Mouse (Mus musculus): ENCODE data around the gene Dnajb13.
"Not testable (repeated sequence)": the region's sequence is repeated elsewhere in the genome, so short reads cannot be mapped to it uniquely, and the experiment has no call there.

Gene Dnajb13

GRCm38 (mm10) chr7:100488474-100489048 lies 26.2 kb downstream of the Dnajb13 start:
- DNase-seq (ENCODE audit: low read depth) = no peak

- DNase-seq (ENCODE audit: low read depth) = no peak
Observed at GRCm38 (mm10) chr7:100487301-100487700, 27.5 kb downstream of the Dnajb13 start.

- no peak for DNase-seq (ENCODE audit: low read depth)
Observed at GRCm38 (mm10) chr7:100484493-100484892, 30.3 kb downstream of the Dnajb13 start.

GRCm38 (mm10) chr7:100482046-100482445 lies 32.7 kb downstream of the Dnajb13 start:
- not testable (repeated sequence) for DNase-seq (ENCODE audit: low read depth)

- no peak for DNase-seq (ENCODE audit: low read depth)
Observed at GRCm38 (mm10) chr7:100480175-100480574, 34.6 kb downstream of the Dnajb13 start.

- DNase-seq (ENCODE audit: low read depth) = no peak
Observed at GRCm38 (mm10) chr7:100479823-100480164, 35.0 kb downstream of the Dnajb13 start.

GRCm38 (mm10) chr7:100479100-100479822 lies 35.5 kb downstream of the Dnajb13 start:
- DNase-seq (ENCODE audit: low read depth) = no peak

- no peak for DNase-seq (ENCODE audit: low read depth)
Observed at GRCm38 (mm10) chr7:100474680-100475079, 40.1 kb downstream of the Dnajb13 start.

- no peak for DNase-seq (ENCODE audit: low read depth)
Observed at GRCm38 (mm10) chr7:100473846-100474454, 40.8 kb downstream of the Dnajb13 start.

- no peak for DNase-seq (ENCODE audit: low read depth)
Observed at GRCm38 (mm10) chr7:100472777-100473176, 42.0 kb downstream of the Dnajb13 start, which contains the start of gene Ucp3. Ucp3 (plus strand) TSS chr7:100472990.

- DNase-seq (ENCODE audit: low read depth) = no peak
Observed at GRCm38 (mm10) chr7:100471407-100471797, 43.4 kb downstream of the Dnajb13 start.

- DNase-seq (ENCODE audit: low read depth) = no peak
Observed at GRCm38 (mm10) chr7:100470796-100471406, 43.9 kb downstream of the Dnajb13 start.

- no peak for DNase-seq (ENCODE audit: low read depth)
Observed at GRCm38 (mm10) chr7:100469502-100469901, 45.3 kb downstream of the Dnajb13 start.

GRCm38 (mm10) chr7:100468761-100469160 lies 46.0 kb downstream of the Dnajb13 start:
- DNase-seq (ENCODE audit: low read depth) = no peak

- no peak for DNase-seq (ENCODE audit: low read depth)
Observed at GRCm38 (mm10) chr7:100466781-100467510, 47.8 kb downstream of the Dnajb13 start.

- no peak for DNase-seq (ENCODE audit: low read depth)
Observed at GRCm38 (mm10) chr7:100465656-100466309, 49.0 kb downstream of the Dnajb13 start.

GRCm38 (mm10) chr7:100465248-100465647 lies 49.5 kb downstream of the Dnajb13 start:
- no peak for DNase-seq (ENCODE audit: low read depth)

- no peak for DNase-seq (ENCODE audit: low read depth)
Observed at GRCm38 (mm10) chr7:100464248-100464647, 50.5 kb downstream of the Dnajb13 start.

- DNase-seq (ENCODE audit: low read depth) = no peak
Observed at GRCm38 (mm10) chr7:100463757-100464156, 51.0 kb downstream of the Dnajb13 start.

GRCm38 (mm10) chr7:100463194-100463593 lies 51.6 kb downstream of the Dnajb13 start:
- DNase-seq (ENCODE audit: low read depth) = no peak

- no peak for DNase-seq (ENCODE audit: low read depth)
Observed at GRCm38 (mm10) chr7:100461621-100462151, 53.1 kb downstream of the Dnajb13 start.

Measured in naive thymus-derived CD4-positive, alpha-beta T cell, adult 2 months (primary cell).